Mouse (Mus musculus): ENCODE measurements around the gene Emg1. TPM values are rescaled to one million over a fixed set of nuclear protein-coding genes. Genes with fewer than 3 reads are reported as not detected.

Emg1 gene
- total RNA-seq, 2 experiments from 2014 or later = 179 to 206 TPM

Other genes with a start within 250 kb of the Emg1 start
- 0.11 and 1.2 TPM in 2 replicates for gene Clstn3, start 247.4 kb downstream of the Emg1 start, total RNA-seq (2015)
- gene Clstn3, start 247.4 kb downstream of the Emg1 start, total RNA-seq (2017) = 0.51 and 0.73 TPM in 2 replicates
- 9.2 and 11.8 TPM in 2 replicates for gene C1rl, start 219.1 kb downstream of the Emg1 start, total RNA-seq (2015)
- 15.1 and 15.9 TPM in 2 replicates for gene C1rl, start 219.1 kb downstream of the Emg1 start, total RNA-seq (2017)
- 4.7 and 4.8 TPM in 2 replicates for gene C1ra, start 199.8 kb downstream of the Emg1 start, total RNA-seq (2015)
- gene C1ra, start 199.8 kb downstream of the Emg1 start, total RNA-seq (2017) = 3.4 and 3.8 TPM in 2 replicates
- gene C1s1, start 169.8 kb downstream of the Emg1 start, total RNA-seq (2015) = 0.14 TPM in 1 of 2 replicates, not detected in the other
- gene C1s1, start 169.8 kb downstream of the Emg1 start, total RNA-seq (2017) = 0.28 and 1.0 TPM in 2 replicates
- gene C1rb, start 141.9 kb downstream of the Emg1 start, total RNA-seq (2015) = not detected in 2 replicates
- not detected in 2 replicates for gene C1rb, start 141.9 kb downstream of the Emg1 start, total RNA-seq (2017)
- gene C1s2, start 76.1 kb downstream of the Emg1 start, total RNA-seq (2015) = not detected in 2 replicates
- gene C1s2, start 76.1 kb downstream of the Emg1 start, total RNA-seq (2017) = 0.16 TPM in 1 of 2 replicates, not detected in the other
- gene Lpcat3, start 49.2 kb downstream of the Emg1 start, total RNA-seq (2015) = 32.8 and 48.3 TPM in 2 replicates
- gene Lpcat3, start 49.2 kb downstream of the Emg1 start, total RNA-seq (2017) = 22.4 and 24.8 TPM in 2 replicates
- gene Phb2, start 158 bp upstream of the Emg1 start, total RNA-seq (2015) = 99.5 and 115 TPM in 2 replicates
- gene Phb2, start 158 bp upstream of the Emg1 start, total RNA-seq (2017) = 152 and 160 TPM in 2 replicates
- gene Ptpn6, start 26.5 kb upstream of the Emg1 start, total RNA-seq (2015) = 308 and 336 TPM in 2 replicates
- 1,009 and 1,024 TPM in 2 replicates for gene Ptpn6, start 26.5 kb upstream of the Emg1 start, total RNA-seq (2017)
- 177 and 203 TPM in 2 replicates for gene Grcc10, start 29.2 kb upstream of the Emg1 start, total RNA-seq (2015)
- 121 and 136 TPM in 2 replicates for gene Grcc10, start 29.2 kb upstream of the Emg1 start, total RNA-seq (2017)
- gene Gm45234, start 43.8 kb upstream of the Emg1 start, total RNA-seq (2015) = not detected in 2 replicates
- gene Gm45234, start 43.8 kb upstream of the Emg1 start, total RNA-seq (2017) = not detected in 2 replicates
- 25.7 and 29.8 TPM in 2 replicates for gene Atn1, start 44.3 kb upstream of the Emg1 start, total RNA-seq (2015)
- gene Atn1, start 44.3 kb upstream of the Emg1 start, total RNA-seq (2017) = 3.0 and 10.9 TPM in 2 replicates
- not detected in 2 replicates for gene Eno2, start 57.5 kb upstream of the Emg1 start, total RNA-seq (2015)
- not detected in 2 replicates for gene Eno2, start 57.5 kb upstream of the Emg1 start, total RNA-seq (2017)
- not detected in 2 replicates for gene Lrrc23, start 67.5 kb upstream of the Emg1 start, total RNA-seq (2015)
- gene Lrrc23, start 67.5 kb upstream of the Emg1 start, total RNA-seq (2017) = 0.26 and 3.9 TPM in 2 replicates
- 5.1 and 8.0 TPM in 2 replicates for gene Spsb2, start 96.5 kb upstream of the Emg1 start, total RNA-seq (2015)
- gene Spsb2, start 96.5 kb upstream of the Emg1 start, total RNA-seq (2017) = 10.3 and 14.0 TPM in 2 replicates
- gene Tpi1, start 102.1 kb upstream of the Emg1 start, total RNA-seq (2015) = 134 and 144 TPM in 2 replicates
- gene Tpi1, start 102.1 kb upstream of the Emg1 start, total RNA-seq (2017) = 93.8 and 113 TPM in 2 replicates
- 31.8 and 32.7 TPM in 2 replicates for gene Usp5, start 117.3 kb upstream of the Emg1 start, total RNA-seq (2015)
- 56.3 and 58.5 TPM in 2 replicates for gene Usp5, start 117.3 kb upstream of the Emg1 start, total RNA-seq (2017)
- gene Cdca3, start 117.4 kb upstream of the Emg1 start, total RNA-seq (2015) = 160 and 180 TPM in 2 replicates
- gene Cdca3, start 117.4 kb upstream of the Emg1 start, total RNA-seq (2017) = 168 and 185 TPM in 2 replicates
- gene Gnb3, start 128.1 kb upstream of the Emg1 start, total RNA-seq (2015) = not detected in 2 replicates
- not detected in 2 replicates for gene Gnb3, start 128.1 kb upstream of the Emg1 start, total RNA-seq (2017)
- gene P3h3, start 145.6 kb upstream of the Emg1 start, total RNA-seq (2015) = 0.09 and 0.14 TPM in 2 replicates
- 0.61 TPM in 1 of 2 replicates, not detected in the other for gene P3h3, start 145.6 kb upstream of the Emg1 start, total RNA-seq (2017)
- gene Gpr162, start 151.8 kb upstream of the Emg1 start, total RNA-seq (2015) = not detected in 2 replicates
- 0.33 TPM in 1 of 2 replicates, not detected in the other for gene Gpr162, start 151.8 kb upstream of the Emg1 start, total RNA-seq (2017)
- gene Cd4, start 176.0 kb upstream of the Emg1 start, total RNA-seq (2015) = 0.09 and 0.71 TPM in 2 replicates
- gene Cd4, start 176.0 kb upstream of the Emg1 start, total RNA-seq (2017) = 0.20 and 0.37 TPM in 2 replicates
- gene Lag3, start 199.5 kb upstream of the Emg1 start, total RNA-seq (2015) = 1.2 TPM in 2 replicates
- 0.44 and 1.4 TPM in 2 replicates for gene Lag3, start 199.5 kb upstream of the Emg1 start, total RNA-seq (2017)
- gene Ptms, start 207.9 kb upstream of the Emg1 start, total RNA-seq (2015) = 129 and 159 TPM in 2 replicates
- gene Ptms, start 207.9 kb upstream of the Emg1 start, total RNA-seq (2017) = 195 and 207 TPM in 2 replicates
- gene Mlf2, start 219.2 kb upstream of the Emg1 start, total RNA-seq (2015) = 73.6 and 82.9 TPM in 2 replicates
- 50.9 and 70.6 TPM in 2 replicates for gene Mlf2, start 219.2 kb upstream of the Emg1 start, total RNA-seq (2017)